Mouse (Mus musculus) forebrain, embryonic 16.5 days (tissue): Measurements from ENCODE around the gene Tmem198. TPM values are rescaled to one million over a fixed set of nuclear protein-coding genes. Genes with fewer than 3 reads are reported as not detected.

Experiments
- ATAC-seq: fragments of 200-750 bp; cut with Nextera tagmentation; 2 replicates; pipeline ENCODE4 v1.8.0; 2017; ENCODE audit warnings: mild to moderate bottlenecking, moderate library complexity
- H3K27ac ChIP-seq: fragments of 300-500 bp; sonication (generic); 2 replicates; pipeline ENCODE4 v1.5.1; 2014; ENCODE audit warnings: low read length, control low read depth
- H3K27me3 ChIP-seq: fragments of 300-500 bp; sonication (generic); replicated peaks from 2 replicates; pipeline ENCODE4 v1.6.1; 2014; ENCODE audit warnings: low read length; ENCODE audit not compliant: control insufficient read depth, insufficient read depth
- H3K36me3 ChIP-seq: fragments of 300-500 bp; sonication (generic); 2 replicates; pipeline ENCODE4 v1.6.1; 2014; ENCODE audit not compliant: control insufficient read depth, insufficient read depth
- H3K4me1 ChIP-seq: fragments of 300-500 bp; sonication (generic); replicated peaks from 2 replicates; pipeline ENCODE4 v1.6.1; 2014; ENCODE audit warnings: low read length; ENCODE audit not compliant: control insufficient read depth, insufficient read depth
- H3K4me2 ChIP-seq: fragments of 300-500 bp; sonication (generic); 2 replicates; pipeline ENCODE4 v1.6.1; 2014; ENCODE audit warnings: mild to moderate bottlenecking, low read length, control low read depth
- H3K4me3 ChIP-seq: fragments of 300-500 bp; sonication (generic); replicated peaks from 2 replicates; pipeline ENCODE4 v1.5.1; 2014; ENCODE audit warnings: mild to moderate bottlenecking, low read length, control low read depth
- H3K9ac ChIP-seq: fragments of 300-500 bp; sonication (generic); replicated peaks from 2 replicates; pipeline ENCODE4 v1.6.1; 2014; ENCODE audit warnings: low read depth, low read length, control low read depth
- H3K9me3 ChIP-seq: fragments of 300-500 bp; sonication (generic); 2 replicates; pipeline ENCODE4 v1.6.1; 2016; ENCODE audit warnings: low read length; ENCODE audit not compliant: control insufficient read depth
- WGBS: fragments of 180-500 bp; shearing (Covaris S2); extraction: QIAGEN DNeasy Blood & Tissue Kit; methylation state at CpG from one replicate; pipeline ENCODE4 v1.1.7; 2014; 5-methylcytosine and 5-hydroxymethylcytosine counted together
- polyA plus RNA-seq: library from polyadenylated mRNA; unstranded; fragments of >200 nt; fragmentation: Nextera tagmentation; extraction: Ambion mirVana; gene quantifications from 2 replicates; pipeline ENCODE4 v1.2.1, GENCODE M21; 2015

Gene Tmem198
- polyA plus RNA-seq, 1 experiment from 2014 or later, result 60.5 TPM

- peaks cover 28% of the 10 kb centered on the region for H3K4me1 ChIP-seq
- H3K36me3 ChIP-seq, result no peaks in the 10 kb centered on the region
- H3K9me3 ChIP-seq, result no peaks in the 10 kb centered on the region
- H3K9ac ChIP-seq, result no peak overlapping the region
- H3K4me2 ChIP-seq, result no peak overlapping the region
- 54% methylated on average over 7 of the region's 7 CpGs for WGBS
- H3K4me3 ChIP-seq, result no peak overlapping the region
- no peak for ATAC-seq
- H3K27ac ChIP-seq, result no peak overlapping the region
- H3K27me3 ChIP-seq, result peaks cover 5% of the 10 kb centered on the region; the same call in 1 of the 2 replicates
Measured at GRCm38 (mm10) chr1:75460297-75460696, 19.0 kb upstream of the Tmem198 start.

- Histone ChIP-seq H3K9me3 (no peaks in the 10 kb centered on the region), H3K4me1 (peaks cover 21% of the 10 kb centered on the region), H3K36me3 (no peaks in the 10 kb centered on the region), H3K27me3 (peaks cover 5% of the 10 kb centered on the region; the same call in 1 of the 2 replicates), H3K4me2 (no peak overlapping the region), H3K4me3 (no peak overlapping the region), H3K9ac (no peak overlapping the region), H3K27ac (no peak overlapping the region)
- WGBS, result 36% methylated on average over 1 of the region's 1 CpGs
- no peak for ATAC-seq
Measured at GRCm38 (mm10) chr1:75462636-75463035, 16.7 kb upstream of the Tmem198 start.

GRCm38 (mm10) chr1:75463652-75464204 is 15.6 kb upstream of the Tmem198 start:
- H3K4me2 ChIP-seq, result no peak overlapping the region

GRCm38 (mm10) chr1:75467215-75467927 is 12.0 kb upstream of the Tmem198 start:
- Histone ChIP-seq H3K36me3 (0 out of 2 replicates have a peak, but pooled peaks cover 2% of the 10 kb centered on the region), H3K4me2 (peak overlapping the region; percentile 33; the same call in 1 of the 2 replicates), H3K27me3 (peaks cover 6% of the 10 kb centered on the region; the same call in 1 of the 2 replicates), H3K9ac (no peak overlapping the region), H3K4me1 (peaks cover 4% of the 10 kb centered on the region), H3K9me3 (no peaks in the 10 kb centered on the region), H3K27ac (no peak overlapping the region), H3K4me3 (0 out of 2 replicates have a peak overlapping the region, but pooled peaks have one; percentile 13)
- peak; percentile 80 for ATAC-seq
- 7% methylated on average over 14 of the region's 14 CpGs for WGBS

More at GRCm38 (mm10) chr1:75463652-75464204, 15.6 kb upstream of the Tmem198 start:
- Histone ChIP-seq H3K4me1 (peaks cover 10% of the 10 kb centered on the region), H3K9me3 (no peaks in the 10 kb centered on the region), H3K4me3 (no peak overlapping the region), H3K9ac (no peak overlapping the region), H3K27ac (no peak overlapping the region), H3K27me3 (peaks cover 6% of the 10 kb centered on the region; the same call in 1 of the 2 replicates), H3K36me3 (no peaks in the 10 kb centered on the region)
- WGBS, result 57% methylated on average over 5 of the region's 5 CpGs
- no peak for ATAC-seq

GRCm38 (mm10) chr1:75469287-75469825 is 10.0 kb upstream of the Tmem198 start:
- Histone ChIP-seq H3K9ac (no peak overlapping the region), H3K4me1 (peaks cover 5% of the 10 kb centered on the region), H3K36me3 (peaks cover 7% of the 10 kb centered on the region), H3K4me3 (no peak overlapping the region), H3K4me2 (no peak overlapping the region), H3K27me3 (peaks cover 6% of the 10 kb centered on the region; the same call in 1 of the 2 replicates), H3K9me3 (no peaks in the 10 kb centered on the region), H3K27ac (no peak overlapping the region)
- ATAC-seq, result no peak
- WGBS, result 83% methylated on average over 17 of the region's 17 CpGs

GRCm38 (mm10) chr1:75476441-75476840 is 2.9 kb upstream of the Tmem198 start:
- 96% methylated on average over 11 of the region's 11 CpGs for WGBS
- Histone ChIP-seq H3K36me3 (peaks cover 25% of the 10 kb centered on the region), H3K9me3 (no peaks in the 10 kb centered on the region), H3K9ac (no peak overlapping the region), H3K4me2 (no peak overlapping the region), H3K4me3 (no peak overlapping the region), H3K4me1 (peaks cover 34% of the 10 kb centered on the region), H3K27me3 (peaks cover 5% of the 10 kb centered on the region; the same call in 1 of the 2 replicates), H3K27ac (no peak overlapping the region)
- no peak for ATAC-seq

- Histone ChIP-seq H3K27me3 (peaks cover 5% of the 10 kb centered on the region; the same call in 1 of the 2 replicates), H3K4me3 (peak overlapping the region; percentile 24), H3K4me2 (peak overlapping the region; percentile 91), H3K9me3 (no peaks in the 10 kb centered on the region), H3K27ac (no peak overlapping the region), H3K9ac (no peak overlapping the region), H3K4me1 (peaks cover 37% of the 10 kb centered on the region), H3K36me3 (peaks cover 23% of the 10 kb centered on the region)
- no peak for ATAC-seq
- 8% methylated on average over 35 of the region's 35 CpGs for WGBS
Measured at GRCm38 (mm10) chr1:75477264-75477965, 1.9 kb upstream of the Tmem198 start.

GRCm38 (mm10) chr1:75477966-75478290 is 1.4 kb upstream of the Tmem198 start:
- no peak for ATAC-seq
- Histone ChIP-seq H3K4me3 (peak overlapping the region; percentile 79), H3K4me2 (peak overlapping the region; percentile 91), H3K9ac (peak overlapping the region; percentile 73), H3K27me3 (peaks cover 5% of the 10 kb centered on the region; the same call in 1 of the 2 replicates), H3K27ac (no peak overlapping the region), H3K36me3 (peaks cover 27% of the 10 kb centered on the region), H3K9me3 (no peaks in the 10 kb centered on the region), H3K4me1 (peaks cover 41% of the 10 kb centered on the region)
- 45% methylated on average over 3 of the region's 3 CpGs for WGBS

GRCm38 (mm10) chr1:75478497-75478896 is 835 bp upstream of the Tmem198 start:
- H3K9ac ChIP-seq, result peak overlapping the region; percentile 73
- WGBS, result under 1% methylated on average over 14 of the region's 25 CpGs
- H3K4me3 ChIP-seq, result peak overlapping the region; percentile 79
- no peaks in the 10 kb centered on the region for H3K9me3 ChIP-seq
- peak overlapping the region; percentile 91 for H3K4me2 ChIP-seq
- no peak for ATAC-seq
- peaks cover 41% of the 10 kb centered on the region for H3K4me1 ChIP-seq
- peaks cover 26% of the 10 kb centered on the region for H3K36me3 ChIP-seq
- peaks cover 5% of the 10 kb centered on the region; the same call in 1 of the 2 replicates for H3K27me3 ChIP-seq
- peak overlapping the region; percentile 85; the same call in 1 of the 2 replicates for H3K27ac ChIP-seq
